In the genomic region with DNA sequence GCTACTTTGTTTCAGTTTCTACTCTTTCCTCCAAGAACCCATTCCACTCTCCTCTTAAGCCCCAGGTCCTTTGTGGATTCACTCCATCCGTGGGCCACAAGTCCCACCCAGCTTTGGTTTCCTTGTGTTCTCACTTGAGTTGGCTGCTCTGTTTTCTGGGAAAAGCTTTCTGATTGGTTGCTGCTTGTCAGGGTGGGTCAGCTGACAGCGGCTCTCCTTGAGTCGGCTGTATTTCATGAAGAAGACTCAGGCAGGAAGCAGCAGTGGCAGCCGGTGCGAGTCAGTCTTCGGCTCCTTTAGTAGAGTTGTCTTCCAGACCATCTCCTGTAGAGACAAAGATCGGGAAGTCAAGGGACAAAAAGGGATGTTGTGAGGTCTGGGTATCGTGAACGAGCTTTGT, we compare ENCODE assay signal across 15 mouse cellular contexts.
"Had no signal": no experiment of that assay in that cellular context is flagged by ENCODE, and none has a peak within 500 bp of the region (broad histone marks: within the 10 kb centered on the region; RNA-seq: fewer than 3 reads in every experiment).

No protein-coding gene starts in this region.

- H3K4me1 ChIP-seq: liver, embryonic 12.5 days; liver, embryonic 15.5 days; lung, embryonic 15.5 days; megakaryocyte, embryonic 14.5 days; stomach, embryonic 15.5 days had no signal

- H3K36me3 ChIP-seq: limb, embryonic 12.5 days; limb, embryonic 15.5 days; liver, embryonic 12.5 days; liver, embryonic 15.5 days; lung, embryonic 15.5 days; midbrain, embryonic 10.5 days; midbrain, embryonic 13.5 days; stomach, embryonic 15.5 days had no signal

- H3K27me3 ChIP-seq: limb, embryonic 12.5 days; limb, embryonic 15.5 days; liver, embryonic 12.5 days; liver, embryonic 15.5 days; lung, embryonic 15.5 days; midbrain, embryonic 13.5 days; stomach, embryonic 15.5 days had no signal

- H3K4me3 ChIP-seq: limb, embryonic 12.5 days; limb, embryonic 15.5 days; liver, embryonic 12.5 days; liver, embryonic 15.5 days; lung, embryonic 15.5 days; megakaryocyte, embryonic 14.5 days; midbrain, embryonic 10.5 days; midbrain, embryonic 13.5 days; stomach, embryonic 15.5 days had no signal

- H3K9me3 ChIP-seq: limb, embryonic 12.5 days; limb, embryonic 15.5 days; liver, embryonic 12.5 days; liver, embryonic 15.5 days; lung, embryonic 15.5 days; megakaryocyte, embryonic 14.5 days; midbrain, embryonic 10.5 days; midbrain, embryonic 13.5 days; stomach, embryonic 15.5 days had no signal

- H3K27ac ChIP-seq: limb, embryonic 12.5 days; limb, embryonic 15.5 days; liver, embryonic 12.5 days; liver, embryonic 15.5 days; lung, embryonic 15.5 days; midbrain, embryonic 10.5 days; midbrain, embryonic 13.5 days; stomach, embryonic 15.5 days had no signal

- DNase-seq: left cerebral cortex, postnatal 4 days; lung, postnatal 10 days; right cerebral cortex, postnatal 4 days; thymus, postnatal 4 days had no signal

- H3K9ac ChIP-seq: limb, embryonic 12.5 days; limb, embryonic 15.5 days; liver, embryonic 12.5 days; liver, embryonic 15.5 days; lung, embryonic 15.5 days; midbrain, embryonic 13.5 days; stomach, embryonic 15.5 days had no signal

- ATAC-seq: intestine, postnatal 0 days; liver, embryonic 12.5 days; midbrain, embryonic 13.5 days; midbrain, embryonic 16.5 days had no signal

- H3K4me2 ChIP-seq: limb, embryonic 12.5 days; limb, embryonic 15.5 days; liver, embryonic 12.5 days; liver, embryonic 15.5 days; lung, embryonic 15.5 days; midbrain, embryonic 13.5 days; stomach, embryonic 15.5 days had no signal
